Mouse (Mus musculus): ENCODE measurements around the gene Cyb5rl.

GRCm38 (mm10) chr4:107106777-107107176 lies 40.0 kb downstream of the Cyb5rl start:
- no peak for TF ChIP-seq CTCF (IDR thresholded peaks at IDR 0.05; ENCODE audit: borderline replicate concordance, extremely low read depth, insufficient read depth, insufficient read length)
- TF ChIP-seq POLR2A (IDR thresholded peaks at IDR 0.05; ENCODE audit: borderline replicate concordance, extremely low read depth, insufficient read depth, insufficient read length, poor library complexity, severe bottlenecking) = no peak
